Mouse (Mus musculus): Measurements from ENCODE around the gene Hapln4.

DNA sequence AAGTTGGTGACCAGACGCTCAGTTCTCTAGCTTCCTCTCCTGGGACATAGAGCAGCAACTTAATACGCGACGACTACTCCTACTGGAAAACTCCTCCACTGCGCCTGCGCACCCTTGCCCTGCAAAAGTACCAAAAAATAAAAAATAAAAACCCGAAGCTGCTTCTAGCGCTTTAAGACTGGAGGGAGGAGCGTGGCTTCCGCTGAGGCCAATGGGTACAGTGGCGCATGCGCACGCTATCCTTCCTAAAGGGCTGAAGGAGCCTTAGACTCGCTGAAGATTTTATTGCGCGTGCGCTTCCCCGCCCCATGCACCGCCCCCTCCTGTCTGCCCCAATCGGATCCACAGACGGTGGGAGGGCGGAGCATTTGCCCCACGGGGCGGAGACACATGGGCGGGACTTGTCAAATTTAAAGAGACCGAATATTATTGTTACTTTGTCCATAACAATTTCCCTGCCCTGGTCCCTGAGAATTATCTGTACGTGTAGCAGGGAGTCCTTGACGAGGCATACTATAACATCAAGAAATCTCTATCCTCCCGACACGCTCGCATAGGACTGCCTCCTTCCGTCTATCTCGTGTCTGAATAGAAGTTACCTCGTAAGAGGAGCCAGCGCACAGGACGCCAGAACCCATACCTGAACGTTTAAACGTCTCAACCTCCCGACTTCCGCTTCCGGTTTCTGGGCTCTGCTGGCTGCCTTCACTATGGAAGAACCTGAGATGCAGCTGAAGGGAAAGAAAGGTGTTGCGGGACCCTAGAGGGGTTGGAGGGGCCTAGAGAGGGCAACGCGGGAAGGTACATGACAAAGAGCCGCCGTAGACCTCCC lies 56.0 kb downstream of the Hapln4 start, which contains the start of the genes Rfxank, Borcs8 and Mef2b:
- TF ChIP-seq POLR2A (IDR thresholded peaks at IDR 0.05; ENCODE audit: borderline replicate concordance, control insufficient read depth, low read depth, low read length): no peak; the same call in 1 of the 2 replicates
- TF ChIP-seq CTCF (IDR thresholded peaks at IDR 0.05; ENCODE audit: control insufficient read depth, insufficient read depth, low read length): no peak

Data from bone marrow, adult 2 months (tissue).